Mouse (Mus musculus) kidney, postnatal 4 days (tissue): ENCODE data around the gene Ldb3.

Experiments
- DNase-seq, 2 experiments: peaks; one replicate each; pipeline ENCODE4 v3.0.0; 2021; ENCODE audit warnings: mixed read lengths in 2 of 2

Gene Ldb3

GRCm38 (mm10) chr14:34505309-34505708 is 83.2 kb downstream of the Ldb3 start:
- DNase-seq = no peak

GRCm38 (mm10) chr14:34504377-34504776 is 84.1 kb downstream of the Ldb3 start:
- DNase-seq = no peak

GRCm38 (mm10) chr14:34503759-34504158 is 84.7 kb downstream of the Ldb3 start:
- DNase-seq = no peak

- no peak for DNase-seq
Measured at GRCm38 (mm10) chr14:34503325-34503647, 85.2 kb downstream of the Ldb3 start, which contains the start of gene Bmpr1a. Bmpr1a (minus strand) TSS chr14:34503341.

- DNase-seq = peak; percentile 89 to 94
Measured at GRCm38 (mm10) chr14:34502475-34503324, 85.8 kb downstream of the Ldb3 start.

- DNase-seq = peak; percentile 64 to 77
Measured at GRCm38 (mm10) chr14:34501804-34502474, 86.5 kb downstream of the Ldb3 start.

- no peak for DNase-seq
Measured at GRCm38 (mm10) chr14:34501447-34501803, 87.1 kb downstream of the Ldb3 start.

- DNase-seq = peak in 1 of 2 experiments; percentile 17
Measured at GRCm38 (mm10) chr14:34500309-34500708, 88.2 kb downstream of the Ldb3 start.

- DNase-seq = no peak
Measured at GRCm38 (mm10) chr14:34499664-34500063, 88.8 kb downstream of the Ldb3 start.

- DNase-seq = no peak
Measured at GRCm38 (mm10) chr14:34497346-34497745, 91.1 kb downstream of the Ldb3 start.

- DNase-seq = no peak
Measured at GRCm38 (mm10) chr14:34493682-34494081, 94.8 kb downstream of the Ldb3 start.

- DNase-seq = no peak
Measured at GRCm38 (mm10) chr14:34492688-34493087, 95.8 kb downstream of the Ldb3 start.

- DNase-seq = no peak
Measured at GRCm38 (mm10) chr14:34490965-34491364, 97.5 kb downstream of the Ldb3 start.

- no peak for DNase-seq
Measured at GRCm38 (mm10) chr14:34489928-34490327, 98.6 kb downstream of the Ldb3 start.

GRCm38 (mm10) chr14:34486169-34486568 is 102.3 kb downstream of the Ldb3 start:
- DNase-seq = peak in 1 of 2 experiments; percentile 17

GRCm38 (mm10) chr14:34483469-34484341 is 104.8 kb downstream of the Ldb3 start:
- DNase-seq = no peak
